Mouse (Mus musculus): ENCODE measurements around the gene Eif2a.
"Not testable (repeated sequence)": the region's sequence is repeated elsewhere in the genome, so short reads cannot be mapped to it uniquely, and the experiment has no call there.

Eif2a gene

DNA sequence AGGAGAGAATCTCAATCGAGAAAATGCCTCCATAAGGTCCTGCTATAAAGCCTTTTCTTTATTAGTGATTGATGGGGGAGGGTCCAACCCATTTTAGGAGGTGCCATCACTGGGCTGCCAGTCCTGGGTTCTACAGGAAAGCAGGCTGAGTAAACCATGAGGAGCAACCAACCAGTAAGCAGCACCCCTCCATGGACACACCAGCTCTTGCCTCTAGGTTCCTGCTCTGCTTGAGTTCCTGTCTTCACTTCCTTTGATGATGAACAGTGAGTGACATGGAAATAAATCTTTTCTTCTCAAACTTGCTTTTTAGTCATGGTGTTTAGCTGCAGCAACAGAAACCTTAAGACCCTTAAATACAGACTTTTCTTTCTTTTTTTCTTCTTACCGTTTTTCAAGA is 4.3 kb upstream of the Eif2a start:
- no peak for DNase-seq (ENCODE audit: low read depth, low spot score)

DNA sequence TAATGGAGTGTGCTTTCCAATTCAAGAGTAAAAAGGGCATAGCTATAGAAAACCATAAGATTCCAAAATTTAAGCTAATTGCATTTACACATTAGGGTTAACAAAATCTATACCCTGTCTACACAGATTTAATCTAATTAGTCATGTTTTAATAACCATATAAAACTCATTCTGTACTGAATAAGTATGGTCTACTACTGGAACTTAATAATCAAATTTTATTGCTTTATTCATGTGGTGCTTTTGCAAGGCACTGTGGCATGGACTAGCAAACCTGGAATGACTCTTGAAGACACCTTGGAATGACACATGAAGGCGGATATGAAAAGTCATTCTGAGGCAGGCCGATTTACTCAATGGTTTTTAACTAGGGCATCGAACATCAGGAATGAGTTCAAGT is 2.2 kb upstream of the Eif2a start:
- no peak for DNase-seq (ENCODE audit: low read depth, low spot score)

- DNase-seq (ENCODE audit: low read depth, low spot score), result no peak
These were observed 1.4 kb upstream of the Eif2a start for GRCm38 (mm10) chr3:58524246-58524645.

DNA sequence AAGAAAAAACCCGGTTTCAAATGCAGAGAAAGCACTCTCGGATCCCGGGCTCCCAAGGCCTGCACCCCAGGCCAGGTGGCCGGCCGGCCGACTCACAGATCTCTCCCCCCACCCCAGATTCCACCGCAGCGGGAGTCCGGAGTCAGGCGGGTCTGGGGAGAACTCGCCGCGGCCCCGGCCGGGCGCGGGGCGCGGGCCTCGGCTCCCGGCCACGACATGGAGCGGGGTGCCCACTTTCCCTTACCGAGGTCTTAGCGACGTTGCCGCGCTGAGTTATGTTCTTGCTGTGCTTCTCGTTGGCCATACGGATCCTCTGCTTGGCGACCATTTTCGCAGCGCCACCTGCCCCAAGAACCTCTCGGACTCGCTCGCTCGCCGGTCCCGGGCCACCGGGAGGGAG is 455 bp upstream of the Eif2a start:
- DNase-seq (ENCODE audit: low read depth, low spot score), result no peak

- no peak for DNase-seq (ENCODE audit: low read depth, low spot score)
These were observed 752 bp downstream of the Eif2a start for GRCm38 (mm10) chr3:58526408-58526737.

GRCm38 (mm10) chr3:58536573-58536972 is 11.0 kb downstream of the Eif2a start:
- no peak for DNase-seq (ENCODE audit: low read depth, low spot score)

DNA sequence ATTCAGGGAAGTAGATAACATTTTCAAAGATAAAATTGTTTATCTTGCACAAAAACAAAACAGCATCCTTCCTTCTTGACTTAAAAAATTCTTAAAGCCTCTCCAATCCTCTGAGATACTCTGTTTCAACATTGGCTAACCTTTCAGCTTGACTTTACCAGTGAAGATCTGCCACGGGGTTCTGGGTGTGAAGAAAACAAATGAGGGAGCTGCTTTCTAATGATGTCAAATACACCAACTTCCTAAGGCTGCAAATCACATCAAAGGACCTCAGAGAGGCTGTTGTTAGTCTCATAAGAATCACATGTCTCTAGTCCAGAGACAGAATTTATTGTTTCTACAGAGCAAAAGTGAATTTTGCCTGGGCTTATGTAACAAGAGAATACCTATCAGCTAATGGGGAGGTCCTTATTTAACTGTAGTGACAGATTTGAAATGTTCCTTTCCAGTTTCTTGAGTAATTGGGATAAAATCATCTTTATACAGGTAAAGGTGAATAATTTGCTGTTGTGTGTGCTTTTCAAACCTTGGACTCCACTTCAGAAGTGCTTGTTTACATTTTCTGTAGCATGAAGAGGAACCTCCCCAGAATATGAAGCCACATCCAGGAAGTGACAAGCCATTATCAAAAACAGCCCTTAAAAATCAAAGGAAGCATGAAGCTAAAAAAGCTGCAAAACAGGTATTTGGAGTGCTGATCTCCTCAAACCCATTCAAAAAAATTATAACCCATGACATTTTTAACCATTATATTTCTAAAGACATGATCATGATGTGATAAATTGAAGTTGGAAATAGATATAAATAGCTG is 26.6 kb downstream of the Eif2a start:
- no peak for DNase-seq (ENCODE audit: low read depth, low spot score)

DNA sequence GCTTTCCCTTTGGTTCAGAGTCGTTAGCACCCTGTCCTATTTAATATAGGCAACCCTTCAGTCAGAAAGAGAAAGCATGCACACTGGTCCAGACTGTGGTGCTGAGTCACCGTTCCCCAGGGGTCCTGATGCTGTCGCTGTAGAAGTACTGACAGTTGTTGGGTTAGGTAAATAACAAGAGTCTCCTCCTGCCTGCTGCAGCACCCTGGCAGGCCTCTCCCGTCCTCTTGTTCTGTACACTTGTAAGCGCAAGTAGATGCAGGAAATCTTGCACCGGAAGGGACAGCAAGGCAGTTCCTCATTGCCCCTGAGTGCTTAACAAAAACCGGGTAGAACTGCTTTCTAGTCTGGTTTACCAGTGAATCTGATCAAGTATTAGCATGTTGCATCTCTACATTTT is 31.0 kb downstream of the Eif2a start:
- no peak for DNase-seq (ENCODE audit: low read depth, low spot score)

DNA sequence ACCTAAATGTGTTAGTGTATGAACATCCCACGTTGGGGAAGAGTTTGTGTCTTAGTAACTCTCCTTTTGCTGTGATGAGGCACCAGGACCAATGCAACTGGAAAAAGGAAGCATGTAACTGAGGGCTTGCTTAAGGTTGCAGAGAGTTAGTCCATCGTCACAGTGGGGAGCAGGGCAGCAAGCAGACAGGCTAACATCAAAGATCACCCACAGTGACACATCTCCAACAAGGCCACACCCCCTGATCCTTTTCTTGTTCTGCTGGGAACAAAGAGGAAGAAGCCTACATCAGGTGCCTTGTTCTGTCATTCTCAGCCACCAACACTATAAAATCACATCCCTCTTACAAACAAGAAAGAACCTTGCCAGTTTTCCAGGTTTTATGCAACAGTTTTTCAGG is 34.3 kb downstream of the Eif2a start:
- DNase-seq (ENCODE audit: low read depth, low spot score), result no peak

DNA sequence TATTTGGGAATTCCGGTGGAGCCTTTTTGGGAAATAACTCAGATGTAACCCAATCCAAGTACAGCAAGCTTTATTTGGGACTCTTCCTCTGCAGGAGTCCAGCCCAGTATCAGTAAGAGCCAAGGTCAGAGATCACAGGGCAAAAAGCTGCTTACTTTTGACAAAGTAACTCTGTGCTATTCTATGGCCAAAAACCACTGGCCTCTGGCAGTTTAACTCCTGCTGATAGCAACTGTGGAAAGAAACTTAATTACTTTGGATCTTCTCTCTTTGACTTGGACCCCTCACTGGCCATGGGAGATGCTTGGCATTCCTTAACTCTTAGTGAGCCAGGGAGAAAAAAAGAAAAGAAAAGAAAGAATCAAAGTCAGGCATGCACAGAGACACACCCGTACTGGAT is 35.8 kb downstream of the Eif2a start:
- DNase-seq (ENCODE audit: low read depth, low spot score), result no peak

DNA sequence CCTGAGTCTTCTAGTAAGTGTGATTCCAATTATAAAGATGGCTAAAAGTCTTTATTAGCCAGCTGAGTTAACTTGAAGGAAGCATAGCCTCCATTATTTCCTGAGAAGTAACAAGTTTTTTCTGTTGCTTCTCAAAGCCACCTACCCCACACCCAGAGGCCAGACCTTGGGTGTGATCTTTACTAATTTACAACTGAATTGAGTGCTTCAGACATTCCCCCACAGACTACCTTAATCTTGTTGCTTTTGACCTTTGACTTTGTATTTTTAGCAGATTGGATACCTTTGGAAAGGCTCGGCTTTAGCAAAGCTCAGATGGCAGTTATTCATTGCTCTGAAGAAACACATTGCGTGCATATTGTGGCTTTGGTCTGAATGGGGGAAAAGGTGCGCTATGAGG is 45.2 kb downstream of the Eif2a start:
- DNase-seq (ENCODE audit: low read depth, low spot score), result no peak

DNA sequence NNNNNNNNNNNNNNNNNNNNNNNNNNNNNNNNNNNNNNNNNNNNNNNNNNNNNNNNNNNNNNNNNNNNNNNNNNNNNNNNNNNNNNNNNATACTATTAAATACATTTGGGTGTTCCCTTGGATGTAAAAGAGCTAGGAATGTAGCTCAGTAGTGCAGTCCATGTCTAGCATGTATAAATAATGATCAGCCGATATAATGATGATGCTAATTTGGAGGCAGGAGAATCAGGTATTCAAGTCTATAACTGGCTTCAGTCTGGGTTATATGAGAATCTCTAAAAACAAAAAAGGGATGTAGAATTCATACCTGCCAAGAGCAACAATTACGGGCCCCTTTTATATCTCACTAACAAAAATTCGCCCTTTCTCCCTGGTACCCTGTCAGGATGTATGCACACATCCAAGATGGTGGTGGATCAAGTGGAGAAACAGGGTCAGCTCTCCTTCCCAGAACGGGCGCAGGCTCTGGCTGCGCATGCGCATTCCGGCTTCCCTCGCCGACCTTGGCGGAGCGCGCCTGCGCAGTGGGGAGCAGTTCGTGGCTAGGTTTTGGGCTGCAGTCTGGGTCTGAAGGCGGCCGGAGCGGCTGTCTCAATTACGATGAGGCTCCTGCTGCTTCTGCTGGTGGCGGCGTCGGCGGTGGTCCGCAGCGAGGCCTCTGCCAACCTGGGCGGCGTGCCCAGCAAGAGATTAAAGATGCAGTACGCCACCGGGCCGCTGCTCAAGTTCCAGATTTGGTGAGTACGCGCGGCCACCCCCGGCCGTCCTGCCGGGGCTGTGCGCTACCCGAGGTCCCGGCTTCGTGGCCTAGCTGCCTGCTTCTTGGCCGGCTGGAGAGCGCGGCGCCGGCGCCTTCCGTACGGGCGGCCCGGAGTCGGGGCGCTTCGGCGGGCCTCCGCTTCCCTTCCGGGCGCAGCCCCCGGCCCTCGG is 50.8 kb downstream of the Eif2a start, which contains the start of gene Selenot:
Selenot (plus strand) TSS at position 500 of the 930 bp plus-strand sequence.
- DNase-seq (ENCODE audit: low read depth, low spot score), result peak; percentile 98

DNA sequence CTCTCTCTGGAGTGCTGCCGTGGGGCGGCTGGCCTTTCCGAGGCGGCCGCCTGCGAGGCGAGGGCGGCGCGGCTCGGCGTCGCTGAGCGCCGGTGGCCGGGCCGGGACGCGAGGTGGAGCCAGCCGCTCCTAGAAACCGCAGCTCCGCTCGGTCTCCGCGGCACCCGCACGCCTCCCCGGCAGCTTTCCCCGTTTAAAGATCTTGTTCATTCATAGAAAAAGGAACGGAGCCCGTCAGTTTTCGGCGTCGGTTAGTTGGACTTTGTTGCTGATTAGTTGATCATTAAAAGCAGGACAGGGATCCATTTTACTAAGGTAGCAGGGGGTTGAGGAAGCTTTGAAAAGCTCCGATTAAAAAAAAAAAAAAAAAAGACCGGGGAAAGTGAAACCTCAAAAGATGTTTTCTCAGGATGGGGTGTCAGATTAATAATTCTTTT is 51.5 kb downstream of the Eif2a start:
- peak; percentile 16 for DNase-seq (ENCODE audit: low read depth, low spot score)

DNA sequence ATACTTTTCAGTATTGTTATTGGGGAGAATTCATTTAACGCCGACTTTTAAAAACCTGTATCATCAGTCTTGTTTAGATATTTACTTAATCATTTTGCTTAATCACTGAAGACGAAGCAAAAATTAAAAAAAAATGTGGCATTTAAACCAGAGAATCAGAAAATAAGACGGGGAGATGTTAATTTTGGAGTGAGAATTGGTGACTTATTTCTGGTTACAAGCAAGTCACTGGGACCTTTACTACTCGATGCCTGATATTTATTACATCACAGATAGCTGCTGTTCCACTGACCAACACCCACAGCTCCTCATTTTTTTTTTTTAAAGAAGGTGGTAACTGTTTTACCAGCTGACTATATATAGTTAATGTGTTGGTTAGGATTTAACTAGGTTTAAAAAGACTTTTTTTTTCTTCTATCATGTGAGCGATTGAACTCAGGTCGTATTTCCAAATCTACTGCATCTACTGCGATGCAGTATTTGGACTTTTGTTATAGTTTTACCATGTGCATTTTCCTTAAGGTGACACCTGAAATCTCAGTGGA is 52.0 kb downstream of the Eif2a start:
- no peak for DNase-seq (ENCODE audit: low read depth, low spot score)

DNA sequence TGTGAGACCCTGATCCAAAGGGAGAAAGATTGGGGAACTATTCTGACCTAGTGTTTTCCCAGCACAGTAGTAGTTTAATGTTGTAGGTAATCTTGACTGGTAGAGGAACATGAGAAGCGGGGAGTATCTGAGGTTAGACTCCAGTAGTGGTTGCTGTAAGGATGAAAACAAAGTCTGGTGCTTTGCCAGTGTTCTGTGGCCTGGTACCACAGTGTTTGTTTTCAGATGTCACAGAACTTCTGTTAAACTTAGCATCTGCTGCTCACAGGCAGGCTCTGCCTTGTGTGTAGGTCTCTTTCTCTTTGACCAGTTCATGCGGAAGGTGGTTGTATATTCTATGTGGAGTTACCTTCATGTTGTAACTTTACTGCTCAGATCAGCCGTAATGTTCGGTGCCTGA is 55.9 kb downstream of the Eif2a start:
- no peak for DNase-seq (ENCODE audit: low read depth, low spot score)

GRCm38 (mm10) chr3:58582297-58582696 is 56.7 kb downstream of the Eif2a start:
- DNase-seq (ENCODE audit: low read depth, low spot score), result no peak

- DNase-seq (ENCODE audit: low read depth, low spot score), result no peak
These were observed 57.3 kb downstream of the Eif2a start for GRCm38 (mm10) chr3:58582788-58583426.

GRCm38 (mm10) chr3:58590544-58590943 is 64.9 kb downstream of the Eif2a start:
- not testable (repeated sequence) for DNase-seq (ENCODE audit: low read depth, low spot score)

DNA sequence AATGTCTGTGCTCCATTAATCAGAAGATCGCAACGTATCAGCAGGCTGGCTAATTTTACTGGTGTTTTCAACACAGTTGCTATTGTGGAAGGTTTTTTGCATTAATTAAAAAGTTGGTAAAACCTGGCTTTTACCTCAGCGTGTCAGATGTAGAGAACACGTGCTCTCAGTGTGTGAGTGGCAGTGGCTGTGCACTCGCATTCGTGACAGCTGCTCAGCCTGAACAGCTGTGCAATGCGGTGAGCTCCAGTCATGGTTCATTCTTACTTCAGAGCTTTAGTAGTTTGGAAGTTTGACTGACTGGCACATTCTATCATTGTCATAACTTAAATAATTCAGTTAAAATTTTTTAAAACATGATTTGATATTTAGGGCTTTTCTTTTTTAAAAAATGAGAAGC is 67.0 kb downstream of the Eif2a start:
- not testable (repeated sequence) for DNase-seq (ENCODE audit: low read depth, low spot score)

GRCm38 (mm10) chr3:58593623-58594022 is 68.0 kb downstream of the Eif2a start:
- DNase-seq (ENCODE audit: low read depth, low spot score), result no peak
